Mouse (Mus musculus) gastrocnemius, postnatal 36 days (tissue): Measurements from ENCODE around the gene Gli3. TPM values are rescaled to one million over a fixed set of nuclear protein-coding genes. Genes with fewer than 3 reads are reported as not detected.
A peak's percentile ranks its signal among the peaks of the same experiment; 100 is the strongest.

Source experiments
- DNase-seq, 2 experiments: peaks; one replicate each; pipeline ENCODE4 v3.0.0; 2022
- intact Hi-C: fragments of 180-260 bp; cut with DNase I; formaldehyde crosslinking; loops from one replicate; pipeline ENCODE4 v1.15.1; 2025
- total RNA-seq, 2 experiments: library from RNA; stranded (reverse); gene quantifications; 2 replicates each; pipeline ENCODE4 v1.2.3; 2021

Gene Gli3
- total RNA-seq, 2 experiments from 2014 or later = 1.1 to 1.3 TPM

- no peak for DNase-seq
- intact Hi-C loops = no loop called here
Measured at GRCm38 (mm10) chr13:15704669-15705068, 241.6 kb downstream of the Gli3 start.

- no peak for DNase-seq
- intact Hi-C loops = no loop called here
Measured at GRCm38 (mm10) chr13:15707481-15707881, 244.4 kb downstream of the Gli3 start.

- DNase-seq = no peak
- intact Hi-C loops = no loop called here
Measured at GRCm38 (mm10) chr13:15713486-15713885, 250.5 kb downstream of the Gli3 start.

GRCm38 (mm10) chr13:15714331-15714725 is 251.3 kb downstream of the Gli3 start:
- no peak for DNase-seq
- intact Hi-C loops = no loop called here

- intact Hi-C loops = no loop called here
- DNase-seq = peak in 1 of 2 experiments; percentile 18
Measured at GRCm38 (mm10) chr13:15714726-15715437, 251.8 kb downstream of the Gli3 start.

GRCm38 (mm10) chr13:15721446-15721845 is 258.4 kb downstream of the Gli3 start:
- no peak for DNase-seq
- intact Hi-C loops = no loop called here

GRCm38 (mm10) chr13:15722766-15723379 is 259.8 kb downstream of the Gli3 start:
- intact Hi-C loops = no loop called here
- no peak for DNase-seq

- intact Hi-C loops = no loop called here
- no peak for DNase-seq
Measured at GRCm38 (mm10) chr13:15724723-15725122, 261.7 kb downstream of the Gli3 start.

- intact Hi-C loops = no loop called here
- peak; percentile 85 to 86 for DNase-seq
Measured at GRCm38 (mm10) chr13:15741771-15742170, 278.7 kb downstream of the Gli3 start.

GRCm38 (mm10) chr13:15742308-15742707 is 279.3 kb downstream of the Gli3 start:
- intact Hi-C loops = no loop called here

GRCm38 (mm10) chr13:15742777-15743176 is 279.7 kb downstream of the Gli3 start:
- DNase-seq = no peak
- intact Hi-C loops = no loop called here

More at GRCm38 (mm10) chr13:15742308-15742707, 279.3 kb downstream of the Gli3 start:
- DNase-seq = no peak

- DNase-seq = peak; percentile 73 to 79
- intact Hi-C loops = no loop called here
Measured at GRCm38 (mm10) chr13:15758835-15759632, 296.0 kb downstream of the Gli3 start.

GRCm38 (mm10) chr13:15759633-15760441 is 296.8 kb downstream of the Gli3 start:
- intact Hi-C loops = loop anchor here (5.0 kb wide), 1 partner anchor 1113 kb away; no protein-coding TSS in a partner anchor
- DNase-seq = no peak

GRCm38 (mm10) chr13:15762291-15762690 is 299.3 kb downstream of the Gli3 start:
- intact Hi-C loops = loop anchor here (5.0 kb wide), 1 partner anchor 1115 kb away; no protein-coding TSS in a partner anchor
- DNase-seq = no peak

- DNase-seq = no peak
- intact Hi-C loops = loop anchor here (5.0 kb wide), 1 partner anchor 1116 kb away; no protein-coding TSS in a partner anchor
Measured at GRCm38 (mm10) chr13:15762901-15763417, 299.9 kb downstream of the Gli3 start.

GRCm38 (mm10) chr13:15777624-15778023 is 314.6 kb downstream of the Gli3 start:
- intact Hi-C loops = no loop called here
- no peak for DNase-seq
